Mouse (Mus musculus) liver (tissue): Measurements from ENCODE around the gene Irf2bp1.

ENCODE experiments used
- DNase-seq: peaks from one replicate; pipeline ENCODE4 v3.0.0-alpha.2; 2020; ENCODE audit warnings: mixed read lengths

The Irf2bp1 gene

GRCm38 (mm10) chr7:19001066-19001806 lies 2.6 kb upstream of the Irf2bp1 start:
- DNase-seq: peak; percentile 80

DNA sequence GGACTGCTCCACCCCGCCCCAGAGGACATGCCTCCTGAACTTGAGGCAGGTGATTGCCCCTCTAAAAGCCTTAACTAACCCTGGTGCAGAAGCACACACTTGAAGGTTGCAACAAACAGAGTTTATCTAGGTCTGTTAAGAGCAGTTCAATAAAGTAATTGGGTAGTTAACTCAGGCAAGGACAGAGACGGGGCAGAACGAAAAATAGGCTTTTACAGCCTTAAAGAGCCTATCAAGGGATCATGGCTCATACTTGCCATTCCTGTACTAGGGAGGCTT lies 2.1 kb upstream of the Irf2bp1 start:
- DNase-seq: no peak

GRCm38 (mm10) chr7:19002115-19002514 lies 1.7 kb upstream of the Irf2bp1 start:
- DNase-seq: no peak

DNA sequence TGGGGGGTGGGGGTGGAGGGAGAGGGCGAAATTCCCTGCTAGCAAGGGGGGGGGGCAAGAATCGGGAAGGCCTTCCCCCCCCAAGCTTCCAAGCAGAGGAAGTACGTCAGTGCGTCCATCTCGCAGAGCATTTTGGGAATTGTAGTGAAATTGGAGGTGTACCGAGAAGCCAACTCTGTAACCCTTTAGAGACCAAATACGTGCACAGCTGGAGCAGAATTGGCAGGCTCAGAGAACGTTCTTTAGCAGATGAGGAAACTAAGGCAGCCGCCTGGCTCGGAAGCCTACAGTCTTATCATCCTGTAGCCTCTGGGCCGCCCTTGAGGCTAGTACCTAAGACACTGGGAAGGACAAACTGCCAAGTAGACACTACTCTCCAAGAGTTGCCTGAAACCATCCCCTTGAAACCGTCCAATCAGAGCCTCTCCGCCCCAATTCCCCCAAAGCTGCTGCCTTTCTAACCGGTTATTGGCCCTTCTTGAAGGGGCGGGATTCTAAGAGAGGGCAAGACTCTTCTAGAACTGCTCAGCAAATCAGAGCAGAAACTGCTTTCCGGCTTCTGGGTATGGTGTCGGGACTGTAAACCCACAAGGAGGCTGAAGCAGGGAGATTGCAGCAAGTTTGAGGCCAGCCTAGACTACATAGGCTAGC lies 871 bp upstream of the Irf2bp1 start:
- DNase-seq: peak; percentile 78

DNA sequence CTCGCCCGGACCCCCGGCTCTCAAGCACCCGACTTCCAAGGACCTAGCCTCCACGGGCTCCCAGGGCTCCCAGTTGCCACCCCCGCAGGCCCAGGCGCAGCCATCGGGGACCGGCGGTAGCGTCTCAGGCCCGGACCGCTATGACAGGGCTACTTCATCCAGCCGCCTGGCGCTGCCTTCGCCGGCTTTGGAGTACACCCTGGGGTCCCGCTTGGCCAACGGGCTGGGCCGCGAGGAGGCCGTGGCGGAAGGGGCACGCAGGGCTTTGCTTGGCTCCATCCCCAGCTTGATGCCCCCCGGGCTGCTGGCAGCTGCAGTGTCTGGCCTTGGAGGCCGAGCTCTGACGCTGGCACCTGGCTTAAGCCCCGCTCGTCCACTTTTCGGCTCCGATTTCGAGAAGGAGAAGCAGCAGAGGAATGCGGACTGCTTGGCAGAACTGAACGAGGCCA lies 811 bp downstream of the Irf2bp1 start:
- DNase-seq: no peak

- no peak for DNase-seq
These were observed 1.7 kb downstream of the Irf2bp1 start for GRCm38 (mm10) chr7:19005417-19006121.

DNA sequence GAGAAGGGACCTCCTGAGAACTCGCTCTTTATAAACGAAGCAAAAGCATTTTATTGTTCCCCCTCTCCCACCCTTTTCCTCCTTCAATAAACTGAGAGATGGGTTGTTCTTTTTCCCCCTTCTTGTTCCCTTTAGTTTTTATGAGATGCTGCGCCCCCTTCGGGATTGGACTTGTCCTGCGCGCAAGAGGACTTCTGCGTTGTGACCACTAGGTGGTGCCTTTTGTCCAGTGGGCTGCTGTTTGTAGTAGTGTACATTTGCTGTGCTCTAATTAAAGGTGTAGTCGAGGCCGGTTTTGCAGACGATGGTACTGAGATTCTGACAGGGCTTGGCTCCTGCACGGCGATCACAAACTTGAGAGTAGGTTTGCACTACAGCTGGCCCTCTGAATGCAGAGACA lies 2.6 kb downstream of the Irf2bp1 start:
- peak; percentile 84 for DNase-seq

- DNase-seq: peak; percentile 65
These were observed 3.5 kb downstream of the Irf2bp1 start for GRCm38 (mm10) chr7:19007026-19007977.

DNA sequence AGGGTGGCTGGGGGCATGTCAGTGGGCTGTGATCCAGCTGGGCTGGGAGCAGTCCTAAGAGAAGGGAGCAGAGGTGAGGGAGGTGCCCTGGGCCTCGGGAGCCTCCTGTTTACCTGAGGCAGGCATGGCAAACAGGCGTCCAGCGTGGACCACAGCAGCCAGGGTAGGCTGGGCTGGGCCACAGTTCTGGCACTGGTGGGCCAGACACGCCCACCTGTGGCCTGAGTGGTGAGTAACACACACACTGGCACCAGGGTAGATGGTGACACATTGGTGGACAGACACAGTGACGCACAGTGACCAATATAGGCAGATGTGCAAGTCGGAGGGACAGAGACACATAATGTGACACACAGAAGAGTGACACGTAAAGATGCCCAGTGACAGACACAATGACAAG lies 6.7 kb downstream of the Irf2bp1 start:
- DNase-seq: no peak

GRCm38 (mm10) chr7:19012025-19012621 lies 8.3 kb downstream of the Irf2bp1 start:
- peak; percentile 53 for DNase-seq

DNA sequence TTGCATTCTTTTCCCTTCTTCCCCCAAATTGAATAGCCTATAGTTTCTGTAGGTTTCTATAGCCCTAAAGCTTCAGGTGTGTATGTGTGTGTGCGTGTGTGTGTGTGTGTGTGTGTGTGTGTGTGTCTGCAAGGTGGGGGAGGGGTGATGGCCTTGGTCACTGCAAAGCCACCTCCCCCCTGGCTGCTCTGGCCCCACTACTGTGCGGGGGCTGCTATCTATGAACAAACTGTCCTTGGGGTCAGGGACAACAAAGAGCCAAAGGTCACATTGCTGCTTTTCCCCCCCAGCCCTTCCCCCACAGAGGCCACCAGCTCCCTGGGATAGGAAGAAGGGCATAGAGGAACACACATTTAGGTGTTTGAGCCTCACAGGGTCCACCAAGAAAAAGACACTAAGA lies 9.0 kb downstream of the Irf2bp1 start:
- peak; percentile 65 for DNase-seq

- DNase-seq: no peak
These were observed 10.6 kb downstream of the Irf2bp1 start for GRCm38 (mm10) chr7:19014452-19014851.

GRCm38 (mm10) chr7:19016042-19016441 lies 12.2 kb downstream of the Irf2bp1 start:
- no peak for DNase-seq

- no peak for DNase-seq
These were observed 14.1 kb downstream of the Irf2bp1 start for GRCm38 (mm10) chr7:19017909-19018308.

- no peak for DNase-seq
These were observed 17.2 kb downstream of the Irf2bp1 start for GRCm38 (mm10) chr7:19021048-19021447.

DNA sequence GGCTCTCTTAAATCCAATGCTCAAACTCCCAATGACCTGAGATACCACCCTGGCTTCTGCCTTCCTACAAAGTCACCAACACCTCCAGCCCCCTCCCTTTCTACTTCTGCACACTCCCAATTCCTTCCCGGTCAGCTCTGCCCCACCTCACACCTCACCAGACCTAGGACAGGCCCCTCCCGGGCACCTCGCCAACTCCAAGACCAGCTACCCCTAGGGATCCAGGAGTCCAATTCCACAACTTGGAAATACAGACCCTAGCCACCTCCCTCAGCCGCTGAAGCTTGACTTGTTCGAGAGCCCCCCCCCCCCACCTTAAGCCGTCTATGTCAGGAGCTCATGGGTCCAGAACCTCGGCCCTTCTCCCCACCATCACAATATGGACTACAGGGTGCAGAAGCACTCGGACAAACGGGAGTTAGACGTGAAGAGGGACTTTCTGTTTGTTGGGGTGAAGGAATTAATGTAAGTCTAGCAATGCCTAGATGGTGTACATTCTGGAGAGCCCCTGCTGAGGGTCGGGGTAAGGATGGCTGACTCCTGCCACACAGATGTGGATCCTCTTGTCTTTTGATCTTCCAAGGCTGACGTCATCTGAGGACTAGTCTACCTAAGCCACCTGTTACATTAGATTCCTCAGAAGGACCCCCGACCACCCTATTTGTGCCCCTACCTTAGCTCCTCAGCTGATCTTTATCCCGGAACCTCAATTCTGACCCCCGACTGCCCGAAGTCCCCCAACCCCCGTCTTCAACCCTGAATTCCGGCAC lies 18.5 kb downstream of the Irf2bp1 start:
- no peak for DNase-seq

- peak; percentile 70 for DNase-seq
These were observed 19.5 kb downstream of the Irf2bp1 start, which contains the start of gene Foxa3 for GRCm38 (mm10) chr7:19023357-19023814. Gene Foxa3 (minus strand): TSS chr7:19023538.

DNA sequence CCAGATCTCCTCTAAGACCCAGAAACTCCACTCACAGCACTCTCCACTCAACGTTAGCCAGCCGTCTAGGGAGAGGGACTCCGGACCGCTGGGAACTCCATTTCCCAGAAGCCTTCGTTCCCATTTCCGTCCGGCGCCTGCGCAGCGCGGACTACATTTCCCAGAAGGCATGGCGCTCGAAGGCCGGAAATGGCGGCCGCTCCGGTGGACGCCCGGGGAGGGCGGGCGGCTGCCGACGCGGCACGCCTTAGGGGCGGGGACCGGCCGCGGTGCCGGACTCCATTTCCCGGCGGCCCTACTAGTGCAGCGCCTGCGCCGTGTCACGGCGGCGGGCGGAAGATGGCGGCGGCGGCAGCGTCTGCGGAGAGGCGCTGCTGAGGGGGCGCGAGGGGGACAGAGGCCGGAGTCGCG lies 20.3 kb downstream of the Irf2bp1 start, which contains the start of gene Sympk:
Sympk (plus strand) TSS at position 282 of the 411 bp plus-strand sequence.
- DNase-seq: peak; percentile 96

- DNase-seq: peak; percentile 41
These were observed 20.9 kb downstream of the Irf2bp1 start for GRCm38 (mm10) chr7:19024581-19025255.

DNA sequence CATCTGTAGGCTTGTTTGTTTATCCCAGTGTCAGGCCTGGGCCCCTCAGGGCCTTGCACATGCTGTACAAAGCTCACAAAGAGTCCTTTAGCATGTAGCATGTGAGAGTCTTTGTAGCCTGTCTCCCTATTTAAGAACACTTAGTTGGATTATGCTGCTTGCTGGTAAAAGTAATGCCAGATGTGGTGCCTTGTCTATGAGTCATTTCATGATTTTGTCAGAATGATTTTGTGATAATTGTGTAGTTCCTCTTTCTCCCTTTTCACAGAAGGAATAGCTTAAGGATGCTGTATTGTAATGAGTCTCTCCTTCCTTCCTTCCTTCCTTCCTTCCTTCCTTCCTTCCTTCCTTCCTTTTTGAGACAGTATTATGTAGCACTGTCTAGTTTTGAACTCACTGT lies 24.2 kb downstream of the Irf2bp1 start:
- no peak for DNase-seq
